Mouse (Mus musculus) brain, adult 10 weeks (tissue): ENCODE results near the gene Col8a2. TPM values are rescaled to one million over a fixed set of nuclear protein-coding genes. Genes with fewer than 3 reads are reported as not detected.

Experiments used
- polyA plus RNA-seq: library from polyadenylated mRNA; stranded (reverse); fragments of 350-450 nt; fragmentation: Illumina TruSeq; extraction: RNeasy Lipid Tissue Mini Kit (QIAGEN cat#74804); gene quantifications from one replicate; pipeline ENCODE4 v1.2.3, GENCODE M21; 2015; ENCODE audit warnings: low read depth, low replicate concordance

The Col8a2 gene
- polyA plus RNA-seq = 3.2 TPM

GRCm38 (mm10) chr4:126286492-126286891 lies at the start of gene Col8a2:
Gene Col8a2 (plus strand): TSS chr4:126286793.

GRCm38 (mm10) chr4:126256131-126256791 lies 30.3 kb upstream of the Col8a2 start, which contains the start of gene Map7d1:
Gene Map7d1 (minus strand): TSS chr4:126256343.

GRCm38 (mm10) chr4:126262119-126262807 lies 24.3 kb upstream of the Col8a2 start, which contains the start of gene Trappc3:
Gene Trappc3 (plus strand): TSS chr4:126262325.

GRCm38 (mm10) chr4:126321111-126321853 lies 34.7 kb downstream of the Col8a2 start, which contains the start of gene Adprhl2:
Gene Adprhl2 (minus strand): TSS chr4:126321703.

GRCm38 (mm10) chr4:126325281-126325861 lies 38.8 kb downstream of the Col8a2 start, which contains the start of gene Tekt2:
Gene Tekt2 (minus strand): TSS chr4:126325688.

Other genes with a start within 250 kb of the Col8a2 start
- 78.6 TPM for gene Mrps15, start 239.9 kb upstream of the Col8a2 start, polyA plus RNA-seq
- gene Oscp1, start 228.2 kb upstream of the Col8a2 start, polyA plus RNA-seq = 53.9 TPM
- 19.2 TPM for gene Lsm10, start 190.2 kb upstream of the Col8a2 start, polyA plus RNA-seq
- gene Stk40, start 182.8 kb upstream of the Col8a2 start, polyA plus RNA-seq = 23.9 TPM
- gene Eva1b, start 139.0 kb upstream of the Col8a2 start, polyA plus RNA-seq = 3.1 TPM
- 0.88 TPM for gene Sh3d21, start 123.3 kb upstream of the Col8a2 start, polyA plus RNA-seq
- 82.6 TPM for gene Thrap3, start 84.0 kb upstream of the Col8a2 start, polyA plus RNA-seq
- 148 TPM for gene Map7d1, start 30.4 kb upstream of the Col8a2 start, polyA plus RNA-seq
- gene Trappc3, start 24.5 kb upstream of the Col8a2 start, polyA plus RNA-seq = 121 TPM
- gene Adprhl2, start 34.9 kb downstream of the Col8a2 start, polyA plus RNA-seq = 29.6 TPM
- gene Tekt2, start 38.9 kb downstream of the Col8a2 start, polyA plus RNA-seq = 3.8 TPM
- gene Ago3, start 142.8 kb downstream of the Col8a2 start, polyA plus RNA-seq = 12.3 TPM
- gene Ago1, start 181.8 kb downstream of the Col8a2 start, polyA plus RNA-seq = 30.6 TPM
- 5.9 TPM for gene Ago4, start 246.7 kb downstream of the Col8a2 start, polyA plus RNA-seq